Mouse (Mus musculus) kidney, embryonic 16.5 days (tissue): Measurements from ENCODE around the gene Ablim2. TPM values are rescaled to one million over a fixed set of nuclear protein-coding genes. Genes with fewer than 3 reads are reported as not detected.

Experiments used
- ATAC-seq: fragments of 200-750 bp; cut with Nextera tagmentation; 2 replicates; pipeline ENCODE4 v1.8.0; 2017; ENCODE audit warnings: moderate TSS enrichment; ENCODE audit not compliant: low FRiP score, low TSS enrichment
- H3K27ac ChIP-seq: fragments of 300-500 bp; sonication (generic); 2 replicates; pipeline ENCODE4 v1.5.1; 2014; ENCODE audit warnings: low read length
- H3K27me3 ChIP-seq: fragments of 300-500 bp; sonication (generic); 2 replicates; pipeline ENCODE4 v1.6.1; 2014; ENCODE audit warnings: low read length, control low read depth, mixed read lengths; ENCODE audit not compliant: insufficient read depth
- H3K36me3 ChIP-seq: fragments of 300-500 bp; sonication (generic); 2 replicates; pipeline ENCODE4 v1.6.1; 2014; ENCODE audit warnings: low read length, control low read depth, mixed read lengths; ENCODE audit not compliant: insufficient read depth
- H3K4me1 ChIP-seq: fragments of 300-500 bp; sonication (generic); 2 replicates; pipeline ENCODE4 v1.6.1; 2014; ENCODE audit warnings: low read length, control low read depth, mixed read lengths; ENCODE audit not compliant: insufficient read depth
- H3K4me2 ChIP-seq: fragments of 300-500 bp; sonication (generic); replicated peaks from 2 replicates; pipeline ENCODE4 v1.6.1; 2014; ENCODE audit warnings: low read depth, low read length
- H3K4me3 ChIP-seq: fragments of 300-500 bp; sonication (generic); 2 replicates; pipeline ENCODE4 v1.5.1; 2014; ENCODE audit warnings: mild to moderate bottlenecking, low read length
- H3K9ac ChIP-seq: fragments of 300-500 bp; sonication (generic); replicated peaks from 2 replicates; pipeline ENCODE4 v1.6.1; 2014; ENCODE audit warnings: low read length
- H3K9me3 ChIP-seq: fragments of 300-500 bp; sonication (generic); 2 replicates; pipeline ENCODE4 v1.6.1; 2016; ENCODE audit warnings: low read length, control low read depth
- WGBS: fragments of 180-500 bp; shearing (Covaris S2); extraction: QIAGEN DNeasy Blood & Tissue Kit; methylation state at CpG from one replicate; pipeline ENCODE4 v1.1.7; 2014; 5-methylcytosine and 5-hydroxymethylcytosine counted together
- polyA plus RNA-seq: library from polyadenylated mRNA; unstranded; fragments of >200 nt; fragmentation: Nextera tagmentation; extraction: Ambion mirVana; gene quantifications from 2 replicates; pipeline ENCODE4 v1.2.1, GENCODE M21; 2015

Ablim2 gene
- polyA plus RNA-seq, 1 experiment from 2014 or later = 2.8 TPM

- Histone ChIP-seq H3K36me3 (no peaks in the 10 kb centered on the region), H3K4me3 (no peak overlapping the region)
Observed at GRCm38 (mm10) chr5:35746910-35747309, 10.8 kb upstream of the Ablim2 start.

DNA sequence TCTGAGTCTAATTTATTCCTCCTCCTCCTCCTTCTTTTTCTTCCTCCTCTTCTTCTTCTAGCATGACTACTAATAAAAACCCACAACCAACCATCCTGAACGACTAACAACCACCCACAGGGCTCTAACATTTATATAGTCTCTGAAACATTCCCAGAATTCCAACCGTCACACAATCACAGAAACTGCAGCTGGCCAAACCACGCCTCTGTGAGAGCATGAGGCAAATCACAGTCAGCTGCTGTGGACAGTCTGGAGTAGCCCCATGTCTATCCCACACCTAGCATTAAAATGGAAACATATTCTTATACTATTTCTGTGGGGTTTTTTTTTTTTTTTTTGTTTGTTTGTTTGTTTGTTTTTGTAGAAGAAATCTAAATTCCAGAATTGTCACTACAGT is 8.3 kb upstream of the Ablim2 start:
- Histone ChIP-seq H3K27ac (no peak overlapping the region), H3K36me3 (no peaks in the 10 kb centered on the region), H3K4me1 (no peaks in the 10 kb centered on the region), H3K4me3 (no peak overlapping the region), H3K9me3 (no peaks in the 10 kb centered on the region), H3K27me3 (no peaks in the 10 kb centered on the region), H3K9ac (no peak overlapping the region), H3K4me2 (no peak overlapping the region)
- ATAC-seq = no peak
- 49% methylated on average over 3 of the region's 3 CpGs for WGBS

More at GRCm38 (mm10) chr5:35746910-35747309, 10.8 kb upstream of the Ablim2 start:
- 26% methylated on average over 4 of the region's 4 CpGs for WGBS
- no peak overlapping the region for H3K27ac ChIP-seq
- H3K4me2 ChIP-seq = no peak overlapping the region
- no peaks in the 10 kb centered on the region for H3K9me3 ChIP-seq
- ATAC-seq = no peak
- no peaks in the 10 kb centered on the region for H3K27me3 ChIP-seq
- peaks cover 4% of the 10 kb centered on the region for H3K4me1 ChIP-seq
- H3K9ac ChIP-seq = no peak overlapping the region

GRCm38 (mm10) chr5:35750026-35750425 is 7.7 kb upstream of the Ablim2 start:
- WGBS = 95% methylated on average over 1 of the region's 1 CpGs
- no peak overlapping the region for H3K4me3 ChIP-seq

GRCm38 (mm10) chr5:35751016-35751415 is 6.7 kb upstream of the Ablim2 start:
- Histone ChIP-seq H3K9me3 (no peaks in the 10 kb centered on the region), H3K4me2 (no peak overlapping the region), H3K36me3 (no peaks in the 10 kb centered on the region), H3K9ac (no peak overlapping the region), H3K4me3 (no peak overlapping the region), H3K4me1 (no peaks in the 10 kb centered on the region), H3K27me3 (peaks cover 4% of the 10 kb centered on the region; the same call in 1 of the 2 replicates), H3K27ac (no peak overlapping the region)
- no peak for ATAC-seq
- WGBS = 75% methylated on average over 7 of the region's 7 CpGs

More at GRCm38 (mm10) chr5:35750026-35750425, 7.7 kb upstream of the Ablim2 start:
- no peak for ATAC-seq
- H3K27me3 ChIP-seq = no peaks in the 10 kb centered on the region
- H3K27ac ChIP-seq = no peak overlapping the region
- H3K9ac ChIP-seq = no peak overlapping the region
- H3K4me1 ChIP-seq = no peaks in the 10 kb centered on the region
- no peak overlapping the region for H3K4me2 ChIP-seq
- H3K9me3 ChIP-seq = no peaks in the 10 kb centered on the region
- H3K36me3 ChIP-seq = no peaks in the 10 kb centered on the region

GRCm38 (mm10) chr5:35755131-35755733 is 2.4 kb upstream of the Ablim2 start:
- H3K36me3 ChIP-seq = no peaks in the 10 kb centered on the region
- H3K9ac ChIP-seq = no peak overlapping the region
- no peak overlapping the region for H3K27ac ChIP-seq
- H3K4me3 ChIP-seq = no peak overlapping the region
- 29% methylated on average over 5 of the region's 5 CpGs for WGBS
- peaks cover 9% of the 10 kb centered on the region; the same call in 1 of the 2 replicates for H3K4me1 ChIP-seq
- H3K4me2 ChIP-seq = no peak overlapping the region
- H3K9me3 ChIP-seq = no peaks in the 10 kb centered on the region
- H3K27me3 ChIP-seq = peaks cover 29% of the 10 kb centered on the region
- ATAC-seq = no peak

DNA sequence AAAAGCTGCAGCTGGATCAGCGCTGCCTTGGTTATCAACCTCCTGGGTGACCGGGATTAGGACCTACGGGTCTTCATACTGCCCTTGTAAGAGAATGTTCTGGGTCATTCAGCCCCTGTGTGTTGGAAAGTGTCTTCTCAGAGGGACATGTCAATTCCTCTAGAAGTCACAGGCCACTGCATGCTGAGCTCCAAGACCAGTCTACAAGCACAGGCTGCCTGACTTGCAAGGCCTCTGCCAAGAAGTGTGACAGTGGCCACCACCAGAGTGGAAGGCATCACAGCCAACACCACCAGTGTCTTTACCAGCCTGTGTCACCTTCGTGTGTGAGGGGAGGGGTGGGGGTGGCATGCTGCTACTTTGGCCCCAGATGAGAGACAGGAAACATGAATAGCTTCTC is 1.7 kb upstream of the Ablim2 start:
- no peak overlapping the region for H3K4me3 ChIP-seq
- no peak overlapping the region for H3K27ac ChIP-seq
- H3K4me2 ChIP-seq = no peak overlapping the region
- H3K36me3 ChIP-seq = no peaks in the 10 kb centered on the region
- H3K4me1 ChIP-seq = peaks cover 9% of the 10 kb centered on the region; the same call in 1 of the 2 replicates
- H3K27me3 ChIP-seq = peaks cover 35% of the 10 kb centered on the region
- H3K9me3 ChIP-seq = no peaks in the 10 kb centered on the region
- 83% methylated on average over 4 of the region's 4 CpGs for WGBS
- no peak overlapping the region for H3K9ac ChIP-seq
- no peak for ATAC-seq

DNA sequence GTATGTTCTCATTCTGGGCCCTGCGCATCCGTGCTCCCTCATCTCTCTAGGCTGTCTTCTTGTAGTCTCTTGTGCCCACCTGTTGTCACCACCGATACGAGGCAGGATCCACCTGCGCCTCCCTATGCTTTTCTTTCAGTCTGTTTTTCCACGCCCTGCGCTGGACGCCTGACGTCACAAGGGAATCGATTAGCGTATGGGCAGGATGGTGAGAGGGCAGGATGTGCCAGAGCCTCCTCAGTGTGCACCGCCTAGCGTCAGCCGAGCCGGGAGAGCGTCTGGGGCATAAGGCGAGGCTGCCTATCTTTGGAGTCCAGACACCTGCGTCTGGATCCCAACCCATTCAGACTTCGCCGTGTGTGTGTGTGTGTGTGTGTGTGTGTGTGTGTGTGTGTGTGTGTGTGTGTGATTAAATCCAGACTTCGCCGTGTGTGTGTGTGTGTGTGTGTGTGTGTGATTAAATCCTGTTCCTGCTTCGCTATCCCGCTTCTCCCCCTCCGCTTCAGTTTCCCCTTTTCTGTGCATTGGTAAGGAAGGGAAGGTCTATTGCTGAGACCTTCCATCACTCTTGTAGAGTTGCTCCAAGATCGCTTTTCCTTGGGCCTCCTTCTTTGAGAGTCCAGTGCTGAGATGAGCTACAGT is 562 bp upstream of the Ablim2 start:
- peaks cover 35% of the 10 kb centered on the region for H3K27me3 ChIP-seq
- H3K9me3 ChIP-seq = no peaks in the 10 kb centered on the region
- peak overlapping the region; percentile 64 for H3K4me3 ChIP-seq
- 12% methylated on average over 25 of the region's 26 CpGs for WGBS
- H3K4me2 ChIP-seq = peak overlapping the region; percentile 94
- peak; percentile 40; the same call in 1 of the 2 replicates for ATAC-seq
- peak overlapping the region; percentile 25; the same call in 1 of the 2 replicates for H3K9ac ChIP-seq
- peaks cover 9% of the 10 kb centered on the region; the same call in 1 of the 2 replicates for H3K4me1 ChIP-seq
- no peak overlapping the region for H3K27ac ChIP-seq
- H3K36me3 ChIP-seq = no peaks in the 10 kb centered on the region

- Histone ChIP-seq H3K9me3 (no peaks in the 10 kb centered on the region), H3K4me2 (peak overlapping the region; percentile 94), H3K27ac (no peak overlapping the region), H3K27me3 (peaks cover 35% of the 10 kb centered on the region), H3K9ac (peak overlapping the region; percentile 60), H3K4me1 (peaks cover 9% of the 10 kb centered on the region; the same call in 1 of the 2 replicates), H3K36me3 (no peaks in the 10 kb centered on the region), H3K4me3 (peak overlapping the region; percentile 64)
- 2% methylated on average over 40 of the region's 40 CpGs for WGBS
- ATAC-seq = peak; percentile 16; the same call in 1 of the 2 replicates
Observed at GRCm38 (mm10) chr5:35758081-35759053, 687 bp downstream of the Ablim2 start.

DNA sequence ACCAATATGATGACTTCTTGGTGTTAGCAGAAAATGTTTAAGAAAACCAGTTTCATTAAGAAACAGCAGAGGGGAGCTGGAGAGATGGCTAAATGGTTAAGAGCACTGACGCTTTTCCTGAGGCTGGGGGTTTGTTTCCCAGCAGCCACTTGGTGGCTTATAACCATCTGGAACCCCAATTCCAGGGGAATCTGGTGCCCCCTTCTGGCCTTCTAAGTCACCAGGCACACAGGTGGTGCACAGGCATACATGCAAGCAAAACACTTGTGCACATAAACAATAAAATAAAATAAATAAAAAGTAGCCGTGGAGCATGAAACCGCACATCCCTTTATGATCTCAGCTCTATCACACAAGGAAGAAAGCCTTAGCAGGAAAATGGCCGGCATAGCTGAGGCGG is 3.6 kb downstream of the Ablim2 start:
- Histone ChIP-seq H3K4me2 (no peak overlapping the region), H3K9ac (no peak overlapping the region), H3K4me1 (peaks cover 9% of the 10 kb centered on the region; the same call in 1 of the 2 replicates), H3K27ac (no peak overlapping the region), H3K4me3 (no peak overlapping the region), H3K36me3 (no peaks in the 10 kb centered on the region), H3K9me3 (no peaks in the 10 kb centered on the region), H3K27me3 (peaks cover 32% of the 10 kb centered on the region)
- 79% methylated on average over 5 of the region's 5 CpGs for WGBS
- no peak for ATAC-seq
